Mouse (Mus musculus) regulatory T cell (primary cell): ENCODE results near the gene F2rl2.

Experiments used
- in situ Hi-C: fragments of 300-600 bp; cut with MboI, MseI; formaldehyde crosslinking; loops from one replicate; pipeline ENCODE4 v1.15.1; 2025; ENCODE audit warnings: high pct_unique_total_duplicates

F2rl2 gene

GRCm38 (mm10) chr13:95696120-95696653 is 466 bp upstream of the F2rl2 start:
- in situ Hi-C loops, result no loop called here

DNA sequence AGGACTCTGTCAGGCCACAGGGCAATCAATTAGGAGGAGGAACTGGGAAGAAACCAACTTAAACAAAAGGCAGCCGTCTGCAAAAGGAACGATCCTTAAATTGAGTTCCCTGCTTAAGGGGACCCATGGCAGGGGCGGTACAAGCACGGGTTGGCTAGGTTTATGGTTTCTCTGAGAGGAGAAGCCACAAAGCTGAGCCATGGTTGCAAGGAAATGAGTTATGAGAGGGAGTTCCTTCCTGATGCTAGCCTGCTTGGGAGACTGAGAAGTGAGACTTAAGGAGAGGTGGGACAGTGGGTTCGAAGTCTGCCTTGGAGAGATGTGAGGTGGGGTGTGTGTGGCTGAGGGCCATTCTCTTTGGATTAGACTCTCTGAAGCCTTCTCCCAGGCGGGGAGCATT is 1.2 kb downstream of the F2rl2 start:
- in situ Hi-C loops, result no loop called here

DNA sequence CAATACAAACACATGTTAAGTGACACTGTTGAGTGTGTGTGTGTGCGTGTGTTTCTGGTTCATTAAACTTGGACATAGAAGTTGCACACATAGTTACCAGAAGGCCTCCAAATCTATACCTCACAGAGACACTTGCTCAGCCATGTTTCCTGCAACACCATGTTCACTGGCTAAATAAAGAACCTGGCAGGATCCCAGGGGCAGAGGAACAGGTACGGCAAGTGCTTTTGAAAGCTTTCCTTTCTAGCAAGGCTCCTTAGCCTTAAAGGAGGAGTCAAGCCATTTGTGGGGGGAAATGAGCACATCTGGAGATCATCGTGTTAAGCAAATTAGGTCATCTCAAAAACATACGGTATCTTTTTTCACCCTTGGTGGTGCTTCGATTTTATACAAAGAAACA is 6.7 kb downstream of the F2rl2 start:
- in situ Hi-C loops, result no loop called here

DNA sequence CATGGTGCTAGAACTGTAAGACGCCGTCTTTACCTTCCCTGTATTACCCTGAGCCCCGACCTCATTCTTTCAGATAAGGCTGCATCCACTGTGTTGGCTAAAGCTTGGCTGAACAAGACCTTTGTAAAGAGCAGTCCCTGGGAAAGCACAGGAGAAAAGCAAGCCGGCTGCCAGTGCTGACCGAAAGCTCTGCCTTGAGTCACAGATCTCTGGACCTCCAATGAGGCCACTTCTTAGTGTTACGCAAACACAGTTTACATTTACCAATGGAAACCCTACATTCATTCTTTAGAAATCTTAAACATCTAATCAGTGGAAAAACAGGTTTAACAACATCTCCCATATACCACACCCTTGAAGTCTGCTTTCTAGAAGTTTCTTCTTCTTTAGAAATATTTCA is 8.9 kb downstream of the F2rl2 start:
- in situ Hi-C loops, result no loop called here

- in situ Hi-C loops, result no loop called here
Measured at GRCm38 (mm10) chr13:95712054-95712453, 15.4 kb downstream of the F2rl2 start.

DNA sequence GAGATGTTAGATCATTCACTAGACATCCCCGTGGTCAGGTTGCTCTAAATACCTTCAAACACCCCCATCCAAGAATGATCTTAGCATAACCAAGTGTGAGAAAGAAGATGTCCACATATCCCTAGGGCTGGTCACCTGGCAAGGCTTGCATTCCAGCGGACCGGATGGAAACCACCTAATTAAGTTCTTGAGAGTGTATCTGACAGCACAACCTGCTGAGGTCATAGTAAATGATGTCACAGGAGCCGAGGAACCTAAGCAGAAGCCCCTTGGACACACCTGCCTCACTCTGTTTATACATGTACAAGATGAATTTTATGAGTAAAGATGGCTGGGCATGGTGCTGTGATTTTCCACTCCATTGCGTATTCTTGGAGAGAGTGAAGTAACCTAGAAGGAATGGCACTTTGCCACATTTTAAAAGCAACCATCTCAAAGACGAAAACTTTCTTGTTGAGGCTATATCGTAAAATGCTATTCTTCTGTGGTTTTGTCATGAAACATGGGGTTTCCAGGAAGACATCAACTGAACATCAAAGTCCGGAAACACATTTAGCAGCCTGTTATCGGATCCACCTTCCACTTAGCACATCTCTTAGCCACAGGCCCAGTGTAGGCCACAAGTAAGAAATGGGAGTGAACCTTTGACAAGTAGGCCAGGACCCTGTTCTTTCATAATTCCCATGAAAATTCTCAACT is 16.1 kb downstream of the F2rl2 start:
- in situ Hi-C loops, result no loop called here

GRCm38 (mm10) chr13:95714271-95714975 is 17.8 kb downstream of the F2rl2 start:
- in situ Hi-C loops, result no loop called here

GRCm38 (mm10) chr13:95715356-95715755 is 18.7 kb downstream of the F2rl2 start:
- in situ Hi-C loops, result loop anchor here (5.0 kb wide), 1 partner anchor 153 kb away; no protein-coding TSS in a partner anchor

DNA sequence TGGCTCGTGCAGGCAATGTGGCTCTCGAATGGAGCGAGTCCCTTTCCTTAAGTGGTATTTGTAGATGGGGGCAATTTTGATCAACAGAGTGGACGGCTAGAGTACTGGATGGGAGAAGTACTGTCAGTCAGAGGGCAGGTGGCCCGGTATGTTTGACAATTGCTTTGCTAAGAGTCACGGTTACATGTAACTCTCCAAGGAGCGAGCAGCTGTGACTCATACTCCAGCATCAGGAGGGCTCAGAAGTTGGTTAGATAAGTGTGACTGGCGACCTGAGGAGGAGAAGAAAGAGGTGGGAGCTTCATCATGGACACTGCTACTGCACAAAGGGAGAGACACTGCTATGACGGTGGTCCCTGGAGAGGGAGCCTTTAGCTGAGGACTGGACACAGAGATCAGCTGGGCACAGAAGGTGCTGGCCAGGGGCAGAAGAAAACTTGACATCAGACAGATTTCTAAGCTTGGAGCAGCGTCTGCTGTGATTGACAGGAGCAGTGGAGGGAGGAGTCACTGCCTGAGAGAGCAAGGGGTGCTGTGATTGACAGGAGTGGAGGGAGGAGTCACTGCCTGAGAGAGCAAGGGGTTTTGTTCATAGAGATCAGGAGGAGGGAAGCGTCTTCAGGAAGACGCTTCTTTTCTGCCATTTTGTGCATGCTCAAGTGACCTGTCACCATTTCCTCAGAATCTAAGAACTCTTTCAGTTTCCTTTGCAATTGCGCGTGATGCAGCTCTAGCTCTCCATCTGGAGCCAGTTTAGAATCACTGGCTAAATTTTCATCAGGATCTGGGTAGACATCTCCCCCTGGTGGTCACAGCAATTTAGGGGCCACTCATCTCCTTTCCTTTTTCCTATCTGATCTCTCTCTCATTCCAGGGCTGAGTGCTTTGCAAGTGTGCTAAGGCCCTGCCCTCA is 22.9 kb downstream of the F2rl2 start:
- in situ Hi-C loops, result loop anchor here (5.0 kb wide), 1 partner anchor 157 kb away; no protein-coding TSS in a partner anchor

DNA sequence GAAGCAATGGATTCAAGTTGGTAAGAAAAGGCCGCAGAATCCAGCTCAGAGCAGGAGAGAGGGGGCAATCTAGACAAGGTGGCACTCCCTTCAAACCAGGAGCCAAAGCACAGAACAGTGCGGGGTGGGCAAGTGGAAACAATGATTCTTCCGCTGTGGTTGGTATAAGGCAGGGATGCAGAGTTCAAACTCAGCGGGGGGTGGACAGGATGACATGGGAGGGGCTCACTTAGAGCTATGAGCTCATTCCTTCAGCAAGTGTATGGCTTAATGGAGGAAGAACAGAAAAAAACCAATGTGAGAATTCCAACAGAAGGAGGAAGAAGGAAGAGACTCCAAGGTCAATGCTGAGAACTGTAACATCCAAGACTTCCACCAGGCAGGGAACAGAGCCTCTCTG is 33.8 kb downstream of the F2rl2 start:
- in situ Hi-C loops, result no loop called here

GRCm38 (mm10) chr13:95739651-95740050 is 43.0 kb downstream of the F2rl2 start:
- in situ Hi-C loops, result no loop called here

DNA sequence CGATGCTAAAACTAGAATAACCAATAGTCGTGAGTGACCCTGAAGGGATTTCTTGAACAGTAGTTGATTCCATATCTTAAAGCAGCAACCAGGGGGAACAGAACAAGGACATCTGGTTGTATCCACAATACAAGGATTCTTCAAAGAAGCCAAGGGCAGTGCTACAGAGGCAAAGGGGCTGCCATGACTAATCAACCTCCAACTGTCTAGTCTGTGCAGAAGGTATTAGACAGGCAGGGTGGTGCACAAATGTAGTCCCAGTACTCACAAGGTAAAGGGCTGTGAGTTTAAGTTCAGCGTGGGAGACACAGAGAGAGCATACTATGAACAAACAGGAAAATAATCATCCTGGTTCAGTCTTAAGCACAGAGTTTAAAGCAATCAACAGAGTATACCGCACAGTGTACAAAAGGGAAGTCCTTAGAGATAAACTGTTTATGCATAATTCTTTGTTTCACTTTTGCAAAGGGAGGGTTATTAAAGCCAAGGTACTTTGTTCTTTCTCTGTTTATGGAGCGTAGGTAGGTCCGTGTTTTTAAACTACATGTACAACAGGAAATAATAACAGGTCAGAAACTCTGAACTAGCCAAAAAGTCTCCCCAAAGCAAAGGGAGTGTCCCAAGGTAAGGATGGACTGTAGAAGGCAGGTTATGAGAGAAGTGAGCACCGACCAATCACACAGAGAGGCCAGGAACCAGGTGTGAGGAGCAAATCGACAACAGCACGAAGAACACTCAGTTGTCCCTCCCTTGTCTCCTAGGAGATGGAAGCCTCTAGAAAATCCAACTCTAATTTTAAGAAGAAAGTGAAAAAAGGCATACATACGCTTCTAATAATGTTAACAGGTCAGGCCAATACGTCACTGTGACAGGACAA is 45.4 kb downstream of the F2rl2 start:
- in situ Hi-C loops, result no loop called here

GRCm38 (mm10) chr13:95742881-95743466 is 46.3 kb downstream of the F2rl2 start:
- in situ Hi-C loops, result no loop called here

- in situ Hi-C loops, result no loop called here
Measured at GRCm38 (mm10) chr13:95745451-95745850, 48.8 kb downstream of the F2rl2 start.

- in situ Hi-C loops, result no loop called here
Measured at GRCm38 (mm10) chr13:95746509-95746908, 49.9 kb downstream of the F2rl2 start.

- in situ Hi-C loops, result no loop called here
Measured at GRCm38 (mm10) chr13:95747101-95747500, 50.4 kb downstream of the F2rl2 start.

- in situ Hi-C loops, result no loop called here
Measured at GRCm38 (mm10) chr13:95747541-95747940, 50.9 kb downstream of the F2rl2 start.
